Mouse (Mus musculus) midbrain, postnatal 0 days (tissue): ENCODE data around the gene Bod1l. TPM values are rescaled to one million over a fixed set of nuclear protein-coding genes. Genes with fewer than 3 reads are reported as not detected.

Source experiments
- ATAC-seq: fragments of 200-750 bp; cut with Nextera tagmentation; 2 replicates; pipeline ENCODE4 v1.8.0; 2017; ENCODE audit warnings: moderate number of reproducible peaks, mild to moderate bottlenecking, moderate TSS enrichment, moderate library complexity; ENCODE audit not compliant: low FRiP score
- DNase-seq: peaks from one replicate; pipeline ENCODE4 v3.0.0-alpha.2; 2015; ENCODE audit warnings: low spot score
- H3K27ac ChIP-seq: fragments of 300-500 bp; sonication (generic); 2 replicates; pipeline ENCODE4 v1.5.1; 2014; ENCODE audit warnings: low read depth, mild to moderate bottlenecking, low read length, mixed read lengths
- H3K27me3 ChIP-seq: fragments of 300-500 bp; sonication (generic); 2 replicates; pipeline ENCODE4 v1.6.1; 2014; ENCODE audit warnings: low read length, control low read depth, mixed read lengths; ENCODE audit not compliant: insufficient read depth
- H3K36me3 ChIP-seq: fragments of 300-500 bp; sonication (generic); 2 replicates; pipeline ENCODE4 v1.6.1; 2014; ENCODE audit warnings: low read length, control low read depth, mixed read lengths; ENCODE audit not compliant: insufficient read depth
- H3K4me1 ChIP-seq: fragments of 300-500 bp; sonication (generic); 2 replicates; pipeline ENCODE4 v1.6.1; 2014; ENCODE audit warnings: mild to moderate bottlenecking, control low read depth, antibody characterized with exemption, low read length, mixed read lengths; ENCODE audit not compliant: insufficient read depth
- H3K4me2 ChIP-seq: fragments of 300-500 bp; sonication (generic); 2 replicates; pipeline ENCODE4 v1.6.1; 2014; ENCODE audit warnings: low read depth, mild to moderate bottlenecking, low read length, mixed read lengths; ENCODE audit not compliant: poor library complexity, severe bottlenecking
- H3K4me3 ChIP-seq: fragments of 300-500 bp; sonication (generic); 2 replicates; pipeline ENCODE4 v1.5.1; 2014; ENCODE audit warnings: low read depth, mild to moderate bottlenecking, low read length, moderate library complexity
- H3K9ac ChIP-seq: fragments of 300-500 bp; sonication (generic); replicated peaks from 2 replicates; pipeline ENCODE4 v1.6.1; 2014; ENCODE audit warnings: mild to moderate bottlenecking, low read length, moderate library complexity, mixed read lengths; ENCODE audit not compliant: poor library complexity, severe bottlenecking
- H3K9me3 ChIP-seq: fragments of 300-500 bp; sonication (generic); 2 replicates; pipeline ENCODE4 v1.6.1; 2016; ENCODE audit warnings: low read length, control low read depth
- CTCF ChIP-seq: IDR thresholded peaks from 2 replicates; pipeline ENCODE4 v1.5.1; 2016; ENCODE audit warnings: antibody characterized with exemption, mild to moderate bottlenecking
- WGBS: fragments of 180-500 bp; shearing (Covaris S2); extraction: QIAGEN DNeasy Blood & Tissue Kit; methylation state at CpG from one replicate; pipeline ENCODE4 v1.1.7; 2014; 5-methylcytosine and 5-hydroxymethylcytosine counted together
- microRNA-seq: library from miRNA; unstranded; fragments of <30 nt; microRNA quantifications from one replicate; pipeline ENCODE4, GENCODE M21; 2016; ENCODE audit warnings: borderline number of aligned reads
- polyA plus RNA-seq: library from polyadenylated mRNA; unstranded; fragments of >200 nt; fragmentation: Nextera tagmentation; extraction: Ambion mirVana; gene quantifications from 2 replicates; pipeline ENCODE4 v1.2.1, GENCODE M21; 2015
- total RNA-seq: library from RNA; depleted of rRNA; stranded (reverse); fragments of >200 nt; gene quantifications from 2 replicates; pipeline ENCODE4 v1.2.3, GENCODE M21; 2014; rRNA removed

The Bod1l gene
- total and polyA plus RNA-seq, 2 experiments from 2014 or later, result 16.6 to 30.6 TPM

- no peak overlapping the region for H3K27ac ChIP-seq
Observed at GRCm38 (mm10) chr5:41738817-41739216, 105.3 kb downstream of the Bod1l start.

More at GRCm38 (mm10) chr5:41738817-41739216, 105.3 kb downstream of the Bod1l start:
- H3K9ac ChIP-seq, result no peak overlapping the region
- WGBS, result 75% methylated on average over 6 of the region's 6 CpGs
- no peaks in the 10 kb centered on the region for H3K36me3 ChIP-seq
- DNase-seq, result no peak
- H3K27me3 ChIP-seq, result peaks cover 1% of the 10 kb centered on the region; the same call in 1 of the 2 replicates
- no peak overlapping the region for H3K4me3 ChIP-seq
- no peaks in the 10 kb centered on the region for H3K9me3 ChIP-seq
- no peak for ATAC-seq
- H3K4me1 ChIP-seq, result no peaks in the 10 kb centered on the region
- TF ChIP-seq CTCF, result no peak
- no peak overlapping the region for H3K4me2 ChIP-seq

Small RNAs within 50 kb of the gene (microRNA-seq; reads per million reads assigned to microRNA genes)
- not detected for gene Mir6414

Other genes starting within 250 kb of the Bod1l start
- 51.4 and 60.7 TPM in 2 replicates for gene Rab28, start 136.2 kb downstream of the Bod1l start, total RNA-seq
- gene Rab28, start 136.2 kb downstream of the Bod1l start, polyA plus RNA-seq, result 39.6 and 43.4 TPM in 2 replicates
- not detected in 2 replicates for gene Nkx3-2, start 79.8 kb downstream of the Bod1l start, total RNA-seq
- gene Nkx3-2, start 79.8 kb downstream of the Bod1l start, polyA plus RNA-seq, result not detected in 2 replicates
- gene Gm16223, start 223.6 kb upstream of the Bod1l start, total RNA-seq, result 0.33 TPM in 1 of 2 replicates, not detected in the other
- not detected in 2 replicates for gene Gm16223, start 223.6 kb upstream of the Bod1l start, polyA plus RNA-seq